Mouse (Mus musculus): Measurements from ENCODE around the gene Kcnd3. TPM values are rescaled to one million over a fixed set of nuclear protein-coding genes. Genes with fewer than 3 reads are reported as not detected.

Kcnd3 gene
- polyA plus RNA-seq, 1 experiment from 2014 or later = 0.51 TPM

- Histone ChIP-seq H3K4me3 (no peak overlapping the region), H3K4me1 (no peaks in the 10 kb centered on the region), H3K9me3 (no peaks in the 10 kb centered on the region), H3K36me3 (no peaks in the 10 kb centered on the region), H3K9ac (no peak overlapping the region), H3K4me2 (no peak overlapping the region), H3K27ac (no peak overlapping the region), H3K27me3 (no peaks in the 10 kb centered on the region)
- ATAC-seq (ENCODE audit: insufficient number of reproducible peaks, low FRiP score, low TSS enrichment, low read depth) = no peak
- WGBS = 80% methylated on average over 9 of the region's 9 CpGs
Measured at GRCm38 (mm10) chr3:105569950-105570349, 117.8 kb downstream of the Kcnd3 start.

GRCm38 (mm10) chr3:105570818-105571217 lies 118.7 kb downstream of the Kcnd3 start:
- H3K4me1 ChIP-seq = no peaks in the 10 kb centered on the region
- WGBS = 49% methylated on average over 3 of the region's 3 CpGs
- ATAC-seq (ENCODE audit: insufficient number of reproducible peaks, low FRiP score, low TSS enrichment, low read depth) = no peak
- H3K27ac ChIP-seq = no peak overlapping the region
- no peak overlapping the region for H3K4me2 ChIP-seq
- H3K36me3 ChIP-seq = no peaks in the 10 kb centered on the region
- H3K27me3 ChIP-seq = no peaks in the 10 kb centered on the region
- H3K9me3 ChIP-seq = no peaks in the 10 kb centered on the region
- H3K4me3 ChIP-seq = no peak overlapping the region
- no peak overlapping the region for H3K9ac ChIP-seq

- Histone ChIP-seq H3K9me3 (no peaks in the 10 kb centered on the region), H3K4me3 (no peak overlapping the region), H3K9ac (no peak overlapping the region), H3K4me2 (no peak overlapping the region), H3K4me1 (no peaks in the 10 kb centered on the region), H3K27me3 (no peaks in the 10 kb centered on the region), H3K36me3 (no peaks in the 10 kb centered on the region), H3K27ac (no peak overlapping the region)
- ATAC-seq (ENCODE audit: insufficient number of reproducible peaks, low FRiP score, low TSS enrichment, low read depth) = no peak
- 59% methylated on average over 1 of the region's 1 CpGs for WGBS
Measured at GRCm38 (mm10) chr3:105571944-105572343, 119.8 kb downstream of the Kcnd3 start.

GRCm38 (mm10) chr3:105573156-105573555 lies 121.0 kb downstream of the Kcnd3 start:
- ATAC-seq (ENCODE audit: insufficient number of reproducible peaks, low FRiP score, low TSS enrichment, low read depth) = no peak
- WGBS = 65% methylated on average over 2 of the region's 2 CpGs

GRCm38 (mm10) chr3:105578320-105578719 lies 126.2 kb downstream of the Kcnd3 start:
- no peaks in the 10 kb centered on the region for H3K36me3 ChIP-seq
- no peaks in the 10 kb centered on the region for H3K9me3 ChIP-seq
- no peak for ATAC-seq (ENCODE audit: insufficient number of reproducible peaks, low FRiP score, low TSS enrichment, low read depth)
- no peak overlapping the region for H3K4me2 ChIP-seq
- whole genome bisulfite sequencing = 73% methylated on average over 3 of the region's 3 CpGs
- no peaks in the 10 kb centered on the region for H3K4me1 ChIP-seq
- H3K27ac ChIP-seq = no peak overlapping the region
- no peaks in the 10 kb centered on the region for H3K27me3 ChIP-seq
- no peak overlapping the region for H3K4me3 ChIP-seq
- no peak overlapping the region for H3K9ac ChIP-seq

More at GRCm38 (mm10) chr3:105573156-105573555, 121.0 kb downstream of the Kcnd3 start:
- H3K36me3 ChIP-seq = no peaks in the 10 kb centered on the region
- H3K9me3 ChIP-seq = no peaks in the 10 kb centered on the region
- no peak overlapping the region for H3K4me3 ChIP-seq
- H3K27me3 ChIP-seq = no peaks in the 10 kb centered on the region
- no peak overlapping the region for H3K4me2 ChIP-seq
- no peak overlapping the region for H3K27ac ChIP-seq
- no peak overlapping the region for H3K9ac ChIP-seq
- H3K4me1 ChIP-seq = no peaks in the 10 kb centered on the region

GRCm38 (mm10) chr3:105581119-105581518 lies 129.0 kb downstream of the Kcnd3 start:
- WGBS = 55% methylated on average over 6 of the region's 6 CpGs
- Histone ChIP-seq H3K27ac (no peak overlapping the region), H3K4me2 (no peak overlapping the region), H3K36me3 (no peaks in the 10 kb centered on the region), H3K9ac (no peak overlapping the region), H3K27me3 (no peaks in the 10 kb centered on the region), H3K4me3 (no peak overlapping the region), H3K9me3 (no peaks in the 10 kb centered on the region), H3K4me1 (no peaks in the 10 kb centered on the region)
- no peak for ATAC-seq (ENCODE audit: insufficient number of reproducible peaks, low FRiP score, low TSS enrichment, low read depth)

GRCm38 (mm10) chr3:105585734-105586159 lies 133.6 kb downstream of the Kcnd3 start:
- Histone ChIP-seq H3K36me3 (no peaks in the 10 kb centered on the region), H3K27ac (no peak overlapping the region), H3K4me3 (no peak overlapping the region), H3K9me3 (no peaks in the 10 kb centered on the region), H3K27me3 (no peaks in the 10 kb centered on the region), H3K4me1 (no peaks in the 10 kb centered on the region), H3K4me2 (no peak overlapping the region), H3K9ac (no peak overlapping the region)
- WGBS = 30% methylated on average over 4 of the region's 4 CpGs
- no peak for ATAC-seq (ENCODE audit: insufficient number of reproducible peaks, low FRiP score, low TSS enrichment, low read depth)

- WGBS = 65% methylated on average over 15 of the region's 15 CpGs
- no peaks in the 10 kb centered on the region for H3K9me3 ChIP-seq
- no peaks in the 10 kb centered on the region for H3K4me1 ChIP-seq
- H3K4me2 ChIP-seq = no peak overlapping the region
- H3K27me3 ChIP-seq = no peaks in the 10 kb centered on the region
- no peak overlapping the region for H3K27ac ChIP-seq
- no peaks in the 10 kb centered on the region for H3K36me3 ChIP-seq
- H3K4me3 ChIP-seq = no peak overlapping the region
- no peak overlapping the region for H3K9ac ChIP-seq
- ATAC-seq (ENCODE audit: insufficient number of reproducible peaks, low FRiP score, low TSS enrichment, low read depth) = no peak
Measured at GRCm38 (mm10) chr3:105590056-105590672, 138.0 kb downstream of the Kcnd3 start.

- ATAC-seq (ENCODE audit: insufficient number of reproducible peaks, low FRiP score, low TSS enrichment, low read depth) = no peak
- no peak overlapping the region for H3K27ac ChIP-seq
- H3K27me3 ChIP-seq = no peaks in the 10 kb centered on the region
- no peaks in the 10 kb centered on the region for H3K36me3 ChIP-seq
- H3K9me3 ChIP-seq = no peaks in the 10 kb centered on the region
- whole genome bisulfite sequencing = 90% methylated on average over 1 of the region's 1 CpGs
- H3K9ac ChIP-seq = no peak overlapping the region
- no peaks in the 10 kb centered on the region for H3K4me1 ChIP-seq
- no peak overlapping the region for H3K4me3 ChIP-seq
- H3K4me2 ChIP-seq = no peak overlapping the region
Measured at GRCm38 (mm10) chr3:105591766-105592165, 139.6 kb downstream of the Kcnd3 start.

- no peaks in the 10 kb centered on the region for H3K36me3 ChIP-seq
Measured at GRCm38 (mm10) chr3:105592246-105592645, 140.1 kb downstream of the Kcnd3 start.

GRCm38 (mm10) chr3:105600483-105600882 lies 148.4 kb downstream of the Kcnd3 start:
- Histone ChIP-seq H3K27ac (no peak overlapping the region), H3K4me1 (no peaks in the 10 kb centered on the region), H3K27me3 (no peaks in the 10 kb centered on the region), H3K4me3 (no peak overlapping the region), H3K9me3 (no peaks in the 10 kb centered on the region), H3K9ac (no peak overlapping the region), H3K36me3 (no peaks in the 10 kb centered on the region), H3K4me2 (no peak overlapping the region)
- ATAC-seq (ENCODE audit: insufficient number of reproducible peaks, low FRiP score, low TSS enrichment, low read depth) = no peak
- 85% methylated on average over 4 of the region's 4 CpGs for WGBS

More at GRCm38 (mm10) chr3:105592246-105592645, 140.1 kb downstream of the Kcnd3 start:
- Histone ChIP-seq H3K4me1 (no peaks in the 10 kb centered on the region), H3K27ac (no peak overlapping the region), H3K27me3 (no peaks in the 10 kb centered on the region), H3K4me3 (no peak overlapping the region), H3K9ac (no peak overlapping the region), H3K9me3 (no peaks in the 10 kb centered on the region), H3K4me2 (no peak overlapping the region)
- no peak for ATAC-seq (ENCODE audit: insufficient number of reproducible peaks, low FRiP score, low TSS enrichment, low read depth)
- WGBS = 57% methylated on average over 2 of the region's 2 CpGs

- 84% methylated on average over 5 of the region's 5 CpGs for WGBS
- H3K27me3 ChIP-seq = no peaks in the 10 kb centered on the region
- no peak overlapping the region for H3K4me2 ChIP-seq
- H3K4me3 ChIP-seq = no peak overlapping the region
- H3K4me1 ChIP-seq = no peaks in the 10 kb centered on the region
- no peaks in the 10 kb centered on the region for H3K9me3 ChIP-seq
- no peak overlapping the region for H3K9ac ChIP-seq
- no peak overlapping the region for H3K27ac ChIP-seq
- no peaks in the 10 kb centered on the region for H3K36me3 ChIP-seq
- ATAC-seq (ENCODE audit: insufficient number of reproducible peaks, low FRiP score, low TSS enrichment, low read depth) = no peak
Measured at GRCm38 (mm10) chr3:105602966-105603365, 150.8 kb downstream of the Kcnd3 start.

GRCm38 (mm10) chr3:105605726-105606125 lies 153.6 kb downstream of the Kcnd3 start:
- H3K4me2 ChIP-seq = no peak overlapping the region
- H3K4me1 ChIP-seq = no peaks in the 10 kb centered on the region
- H3K9ac ChIP-seq = no peak overlapping the region
- no peak overlapping the region for H3K4me3 ChIP-seq
- ATAC-seq (ENCODE audit: insufficient number of reproducible peaks, low FRiP score, low TSS enrichment, low read depth) = no peak
- H3K27me3 ChIP-seq = no peaks in the 10 kb centered on the region
- H3K27ac ChIP-seq = no peak overlapping the region
- H3K36me3 ChIP-seq = no peaks in the 10 kb centered on the region
- WGBS = 75% methylated on average over 5 of the region's 5 CpGs
- H3K9me3 ChIP-seq = no peaks in the 10 kb centered on the region
